Mouse (Mus musculus) layer of hippocampus, postnatal 25 days (tissue): ENCODE measurements around the gene Sptlc2. TPM values are rescaled to one million over a fixed set of nuclear protein-coding genes. Genes with fewer than 3 reads are reported as not detected.
"Not testable (repeated sequence)": the region's sequence is repeated elsewhere in the genome, so short reads cannot be mapped to it uniquely, and the experiment has no call there.

Experiments used
- DNase-seq, 2 experiments: peaks; one replicate each; pipeline ENCODE4 v3.0.0; 2022; ENCODE audit warnings: mixed read lengths in 2 of 2, low spot score in 1 of 2; ENCODE audit errors: extremely low spot score in 1 of 2
- total RNA-seq, 2 experiments: library from RNA; stranded (reverse); gene quantifications; 2 replicates each; pipeline ENCODE4 v1.2.3; 2021

Gene Sptlc2
- total RNA-seq, 2 experiments from 2014 or later, result 30.8 to 41.6 TPM

GRCm38 (mm10) chr12:87334886-87335285 lies 53.3 kb downstream of the Sptlc2 start:
- no peak for DNase-seq

- no peak for DNase-seq
Observed at GRCm38 (mm10) chr12:87333794-87334193, 54.4 kb downstream of the Sptlc2 start.

GRCm38 (mm10) chr12:87332511-87332910 lies 55.6 kb downstream of the Sptlc2 start:
- no peak for DNase-seq

- no peak for DNase-seq
Observed at GRCm38 (mm10) chr12:87331908-87332307, 56.2 kb downstream of the Sptlc2 start.

- DNase-seq, result no peak
Observed at GRCm38 (mm10) chr12:87331053-87331456, 57.1 kb downstream of the Sptlc2 start.

- no peak for DNase-seq
Observed at GRCm38 (mm10) chr12:87330213-87330612, 57.9 kb downstream of the Sptlc2 start.

GRCm38 (mm10) chr12:87328025-87328424 lies 60.1 kb downstream of the Sptlc2 start:
- no peak for DNase-seq

GRCm38 (mm10) chr12:87327610-87328009 lies 60.5 kb downstream of the Sptlc2 start:
- DNase-seq, result no peak

- DNase-seq, result no peak
Observed at GRCm38 (mm10) chr12:87325452-87325851, 62.7 kb downstream of the Sptlc2 start.

GRCm38 (mm10) chr12:87319229-87319628 lies 68.9 kb downstream of the Sptlc2 start:
- DNase-seq, result no peak

GRCm38 (mm10) chr12:87317951-87318350 lies 70.2 kb downstream of the Sptlc2 start:
- no peak for DNase-seq

- DNase-seq, result no peak
Observed at GRCm38 (mm10) chr12:87313098-87313497, 75.1 kb downstream of the Sptlc2 start.

- not testable (repeated sequence) for DNase-seq
Observed at GRCm38 (mm10) chr12:87306584-87306844, 81.6 kb downstream of the Sptlc2 start.

- DNase-seq, result no peak
Observed at GRCm38 (mm10) chr12:87305767-87306583, 82.2 kb downstream of the Sptlc2 start.

- no peak for DNase-seq
Observed at GRCm38 (mm10) chr12:87301189-87301588, 87.0 kb downstream of the Sptlc2 start.

- no peak for DNase-seq
Observed at GRCm38 (mm10) chr12:87300441-87300690, 87.8 kb downstream of the Sptlc2 start.

- DNase-seq, result no peak
Observed at GRCm38 (mm10) chr12:87299657-87300440, 88.3 kb downstream of the Sptlc2 start, which contains the start of gene Ism2. Gene Ism2, minus strand, starts transcription at chr12:87299705.

- DNase-seq, result no peak
Observed at GRCm38 (mm10) chr12:87299037-87299656, 89.0 kb downstream of the Sptlc2 start.

- no peak for DNase-seq
Observed at GRCm38 (mm10) chr12:87293934-87294333, 94.2 kb downstream of the Sptlc2 start.

GRCm38 (mm10) chr12:87289100-87289499 lies 99.1 kb downstream of the Sptlc2 start:
- DNase-seq, result no peak

GRCm38 (mm10) chr12:87284726-87285125 lies 103.4 kb downstream of the Sptlc2 start:
- DNase-seq, result no peak

GRCm38 (mm10) chr12:87284268-87284667 lies 103.9 kb downstream of the Sptlc2 start:
- no peak for DNase-seq
